Mouse (Mus musculus): ENCODE measurements at regions not wholly inside any gene's neighbourhood (a gene's known extent, or its start where the extent isn't known, plus 50 kb on each side); places are given as distances from the start of the nearest gene placed in this dataset.
A peak's percentile ranks its signal among the peaks of the same experiment; 100 is the strongest.

DNA sequence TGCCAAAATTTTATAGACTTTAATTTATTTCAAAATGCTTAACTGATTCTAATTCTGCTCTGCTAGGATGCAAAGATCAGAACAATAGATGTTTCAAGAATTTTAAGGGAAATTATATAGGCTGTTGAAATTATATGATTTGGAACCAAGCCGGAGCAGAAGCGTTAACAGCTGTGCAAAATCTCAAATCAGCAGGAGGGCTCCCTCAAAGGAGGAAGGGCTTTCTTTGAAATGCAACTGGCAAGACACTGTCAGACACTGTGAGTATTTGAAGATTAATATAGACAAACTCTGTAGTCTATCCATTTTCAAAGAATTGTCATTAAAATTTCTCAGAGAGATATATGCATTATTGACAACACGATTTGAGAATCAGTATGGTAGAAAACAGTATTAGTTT lies 389.9 kb upstream of the Grin3a start:
- no peak overlapping the region for H3K27ac ChIP-seq (replicated peaks; ENCODE audit: insufficient read depth, low read depth, low read length)
- 87% methylated on average over 3 of the region's 3 CpGs for WGBS

DNA sequence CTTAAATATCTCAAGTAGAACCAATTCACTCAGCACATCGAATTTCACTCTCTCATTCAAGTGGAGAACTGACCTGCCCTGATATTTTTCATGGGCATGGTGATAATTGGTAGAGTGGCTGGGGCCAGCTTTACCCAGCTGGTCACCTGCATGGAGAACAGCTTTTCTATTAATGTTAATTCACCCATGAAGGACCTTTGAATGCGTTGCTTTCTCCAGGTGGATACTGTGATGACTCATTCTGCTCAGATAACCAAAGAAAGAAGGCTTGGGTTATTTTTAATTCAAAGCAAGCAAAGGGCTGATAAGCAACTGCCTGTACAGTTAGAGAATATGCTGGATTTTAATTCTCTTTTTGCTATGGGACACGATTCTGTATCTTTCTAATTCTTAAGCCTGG lies 357.8 kb upstream of the Grin3a start:
- H3K4me3 ChIP-seq (ENCODE audit: insufficient read depth, low read depth, low read length) = no peak overlapping the region
- no peaks in the 10 kb centered on the region for H3K27me3 ChIP-seq (ENCODE audit: control insufficient read depth, insufficient read depth, low read length)
- no peaks in the 10 kb centered on the region for H3K36me3 ChIP-seq (ENCODE audit: control insufficient read depth, insufficient read depth, low read length)
- H3K27ac ChIP-seq (replicated peaks; ENCODE audit: insufficient read depth, low read depth, low read length) = no peak overlapping the region
- H3K4me1 ChIP-seq (ENCODE audit: control insufficient read depth, insufficient read depth, low read length) = no peaks in the 10 kb centered on the region
- no peak overlapping the region for H3K9ac ChIP-seq (ENCODE audit: low read depth, low read length)
- H3K79me2 ChIP-seq (ENCODE audit: control insufficient read depth, insufficient read depth, low read length) = no peaks in the 10 kb centered on the region
- 43% methylated on average over 3 of the region's 3 CpGs for WGBS
- TF ChIP-seq POLR2A (IDR thresholded peaks at IDR 0.05; ENCODE audit: extremely low read depth, insufficient read depth, low read length) = no peak
- no peak for TF ChIP-seq CTCF (IDR thresholded peaks at IDR 0.05; ENCODE audit: low read depth, low read length)
- no peak for DNase-seq (ENCODE audit: extremely low read depth, low read depth, low spot score)

More for the DNA sequence above, 389.9 kb upstream of the Grin3a start:
- Histone ChIP-seq H3K36me3 (ENCODE audit: control insufficient read depth, insufficient read depth, low read length) (no peaks in the 10 kb centered on the region), H3K79me2 (ENCODE audit: control insufficient read depth, insufficient read depth, low read length) (no peaks in the 10 kb centered on the region), H3K4me3 (ENCODE audit: insufficient read depth, low read depth, low read length) (no peak overlapping the region), H3K9ac (ENCODE audit: low read depth, low read length) (no peak overlapping the region), H3K4me1 (ENCODE audit: control insufficient read depth, insufficient read depth, low read length) (no peaks in the 10 kb centered on the region), H3K27me3 (ENCODE audit: control insufficient read depth, insufficient read depth, low read length) (no peaks in the 10 kb centered on the region)
- TF ChIP-seq CTCF (IDR thresholded peaks at IDR 0.05; ENCODE audit: low read depth, low read length) = no peak
- TF ChIP-seq POLR2A (IDR thresholded peaks at IDR 0.05; ENCODE audit: extremely low read depth, insufficient read depth, low read length) = no peak
- no peak for DNase-seq (ENCODE audit: extremely low read depth, low read depth, low spot score)

DNA sequence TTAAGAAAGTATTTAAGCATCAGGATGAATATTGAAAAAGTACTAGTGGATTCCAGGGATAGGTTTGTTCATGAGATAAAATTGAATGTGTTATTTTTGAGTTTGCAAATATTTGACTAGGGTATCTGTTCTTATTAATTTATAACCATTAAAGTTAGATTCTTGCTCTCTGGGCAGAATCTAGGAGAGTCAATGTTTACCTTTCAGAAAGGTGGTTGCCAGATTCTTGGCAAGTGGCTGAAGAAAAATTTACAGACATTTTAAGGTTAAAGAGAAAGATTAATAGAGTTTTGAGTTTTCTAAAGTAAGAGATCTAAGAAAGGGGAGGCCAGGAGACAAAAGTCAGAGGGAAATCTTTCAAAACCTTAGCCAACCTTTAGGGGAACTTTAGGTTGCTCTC lies 331.7 kb upstream of the Grin3a start:
- H3K4me3 ChIP-seq (ENCODE audit: insufficient read depth, low read depth, low read length) = no peak overlapping the region
- TF ChIP-seq CTCF (IDR thresholded peaks at IDR 0.05; ENCODE audit: low read depth, low read length) (no peak), POLR2A (IDR thresholded peaks at IDR 0.05; ENCODE audit: extremely low read depth, insufficient read depth, low read length) (no peak)
- peak; percentile 41 for DNase-seq (ENCODE audit: extremely low read depth, low read depth, low spot score)
- H3K9ac ChIP-seq (ENCODE audit: low read depth, low read length) = no peak overlapping the region
- no peaks in the 10 kb centered on the region for H3K36me3 ChIP-seq (ENCODE audit: control insufficient read depth, insufficient read depth, low read length)
- no peaks in the 10 kb centered on the region for H3K27me3 ChIP-seq (ENCODE audit: control insufficient read depth, insufficient read depth, low read length)
- H3K79me2 ChIP-seq (ENCODE audit: control insufficient read depth, insufficient read depth, low read length) = no peaks in the 10 kb centered on the region
- H3K27ac ChIP-seq (replicated peaks; ENCODE audit: insufficient read depth, low read depth, low read length) = no peak overlapping the region
- H3K4me1 ChIP-seq (ENCODE audit: control insufficient read depth, insufficient read depth, low read length) = no peaks in the 10 kb centered on the region; the same call in 1 of the 2 replicates

DNA sequence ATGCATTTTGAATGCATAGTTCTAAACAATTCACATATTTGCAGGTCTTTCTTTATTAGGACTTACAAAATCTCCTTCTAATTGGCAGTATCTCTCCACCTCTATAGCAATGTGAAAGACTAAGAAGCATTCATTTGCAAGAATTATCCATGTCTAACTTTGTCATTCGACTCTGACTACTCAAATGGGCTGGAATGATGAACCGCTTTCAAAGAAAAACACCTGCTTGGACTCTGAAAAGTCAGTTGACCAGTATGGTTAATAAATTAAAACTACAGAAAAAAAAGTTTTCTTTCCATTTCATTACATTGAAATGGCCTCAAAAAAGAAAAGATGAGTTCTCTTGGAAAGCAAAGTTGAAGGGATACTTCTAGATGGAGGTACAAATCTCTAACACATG lies 331.1 kb upstream of the Grin3a start:
- H3K4me1 ChIP-seq (ENCODE audit: control insufficient read depth, insufficient read depth, low read length) = no peaks in the 10 kb centered on the region; the same call in 1 of the 2 replicates
- H3K36me3 ChIP-seq (ENCODE audit: control insufficient read depth, insufficient read depth, low read length) = no peaks in the 10 kb centered on the region
- no peaks in the 10 kb centered on the region for H3K79me2 ChIP-seq (ENCODE audit: control insufficient read depth, insufficient read depth, low read length)
- 81% methylated on average over 2 of the region's 2 CpGs for WGBS
- H3K4me3 ChIP-seq (ENCODE audit: insufficient read depth, low read depth, low read length) = no peak overlapping the region
- no peak for DNase-seq (ENCODE audit: extremely low read depth, low read depth, low spot score)
- no peaks in the 10 kb centered on the region for H3K27me3 ChIP-seq (ENCODE audit: control insufficient read depth, insufficient read depth, low read length)
- no peak overlapping the region for H3K27ac ChIP-seq (replicated peaks; ENCODE audit: insufficient read depth, low read depth, low read length)
- TF ChIP-seq CTCF (IDR thresholded peaks at IDR 0.05; ENCODE audit: low read depth, low read length) = no peak
- TF ChIP-seq POLR2A (IDR thresholded peaks at IDR 0.05; ENCODE audit: extremely low read depth, insufficient read depth, low read length) = no peak
- H3K9ac ChIP-seq (ENCODE audit: low read depth, low read length) = no peak overlapping the region

DNA sequence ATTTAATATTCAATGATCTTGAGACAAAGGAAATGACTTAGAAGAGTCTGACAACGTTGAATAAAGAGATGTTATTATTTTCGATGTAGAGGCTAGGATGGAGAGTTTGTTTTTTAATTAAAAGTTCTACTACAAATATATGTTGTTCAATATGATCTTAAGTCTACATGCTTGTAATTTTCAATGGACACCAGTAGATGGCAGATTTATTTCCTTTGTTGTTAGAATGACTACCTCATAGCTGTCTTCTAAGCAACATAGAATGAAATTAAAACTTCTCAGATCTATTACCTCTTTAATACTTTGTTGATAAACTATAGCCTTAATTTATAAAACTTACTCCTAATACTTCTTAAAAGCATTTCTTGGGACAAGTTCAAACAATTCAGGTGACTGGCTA lies 315.3 kb upstream of the Grin3a start:
- no peaks in the 10 kb centered on the region for H3K4me1 ChIP-seq (ENCODE audit: control insufficient read depth, insufficient read depth, low read length)
- DNase-seq (ENCODE audit: extremely low read depth, low read depth, low spot score) = peak; percentile 19
- TF ChIP-seq CTCF (IDR thresholded peaks at IDR 0.05; ENCODE audit: low read depth, low read length) = no peak
- TF ChIP-seq POLR2A (IDR thresholded peaks at IDR 0.05; ENCODE audit: extremely low read depth, insufficient read depth, low read length) = no peak
- no peak overlapping the region for H3K27ac ChIP-seq (replicated peaks; ENCODE audit: insufficient read depth, low read depth, low read length)
- no peaks in the 10 kb centered on the region for H3K79me2 ChIP-seq (ENCODE audit: control insufficient read depth, insufficient read depth, low read length)
- no peak overlapping the region for H3K9ac ChIP-seq (ENCODE audit: low read depth, low read length)
- WGBS = 45% methylated on average over 2 of the region's 2 CpGs
- H3K36me3 ChIP-seq (ENCODE audit: control insufficient read depth, insufficient read depth, low read length) = no peaks in the 10 kb centered on the region
- no peak overlapping the region for H3K4me3 ChIP-seq (ENCODE audit: insufficient read depth, low read depth, low read length)
- no peaks in the 10 kb centered on the region for H3K27me3 ChIP-seq (ENCODE audit: control insufficient read depth, insufficient read depth, low read length)

DNA sequence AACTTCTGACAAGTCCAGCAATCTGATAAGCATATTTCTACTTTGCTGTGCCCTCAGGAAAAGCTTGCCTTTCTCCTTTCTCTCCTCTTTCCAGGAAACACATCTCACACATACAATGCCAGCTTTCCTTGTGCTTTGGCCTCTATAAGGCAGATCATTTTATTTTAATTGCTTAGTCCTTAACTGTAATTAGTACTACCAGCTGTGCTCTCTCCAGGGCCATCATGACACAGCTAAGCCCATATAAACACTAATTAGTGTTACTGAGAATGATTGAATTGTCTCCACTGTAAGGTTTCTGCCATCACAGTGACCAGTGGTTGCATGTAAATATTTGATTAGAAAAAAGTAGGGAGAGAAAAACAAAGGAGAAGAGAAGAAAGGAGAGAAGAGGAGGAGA lies 300.4 kb upstream of the Grin3a start:
- Histone ChIP-seq H3K4me1 (ENCODE audit: control insufficient read depth, insufficient read depth, low read length) (no peaks in the 10 kb centered on the region), H3K4me3 (ENCODE audit: insufficient read depth, low read depth, low read length) (no peak overlapping the region), H3K36me3 (ENCODE audit: control insufficient read depth, insufficient read depth, low read length) (no peaks in the 10 kb centered on the region), H3K27ac (replicated peaks; ENCODE audit: insufficient read depth, low read depth, low read length) (no peak overlapping the region), H3K79me2 (ENCODE audit: control insufficient read depth, insufficient read depth, low read length) (no peaks in the 10 kb centered on the region), H3K9ac (ENCODE audit: low read depth, low read length) (no peak overlapping the region), H3K27me3 (ENCODE audit: control insufficient read depth, insufficient read depth, low read length) (no peaks in the 10 kb centered on the region)
- TF ChIP-seq CTCF (IDR thresholded peaks at IDR 0.05; ENCODE audit: low read depth, low read length) (no peak), POLR2A (IDR thresholded peaks at IDR 0.05; ENCODE audit: extremely low read depth, insufficient read depth, low read length) (no peak)
- no peak for DNase-seq (ENCODE audit: extremely low read depth, low read depth, low spot score)

Data from liver, adult 2 months (tissue).